Mouse (Mus musculus) intestine, embryonic 16.5 days (tissue): Measurements from ENCODE around the gene Ifih1. TPM values are rescaled to one million over a fixed set of nuclear protein-coding genes. Genes with fewer than 3 reads are reported as not detected.
A peak's percentile ranks its signal among the peaks of the same experiment; 100 is the strongest.

Source experiments
- ATAC-seq: fragments of 200-750 bp; cut with Nextera tagmentation; 2 replicates; pipeline ENCODE4 v1.8.0; 2017; ENCODE audit warnings: moderate TSS enrichment, moderate library complexity
- H3K27ac ChIP-seq: fragments of 300-500 bp; sonication (generic); 2 replicates; pipeline ENCODE4 v1.5.1; 2014; ENCODE audit warnings: mild to moderate bottlenecking, low read length
- H3K27me3 ChIP-seq: fragments of 300-500 bp; sonication (generic); replicated peaks from 2 replicates; pipeline ENCODE4 v1.6.1; 2014; ENCODE audit warnings: low read length, control low read depth, mixed read lengths; ENCODE audit not compliant: control insufficient read depth, insufficient read depth
- H3K36me3 ChIP-seq: fragments of 300-500 bp; sonication (generic); 2 replicates; pipeline ENCODE4 v1.6.1; 2014; ENCODE audit warnings: low read length, control low read depth; ENCODE audit not compliant: control insufficient read depth, insufficient read depth
- H3K4me1 ChIP-seq: fragments of 300-500 bp; sonication (generic); 2 replicates; pipeline ENCODE4 v1.6.1; 2014; ENCODE audit warnings: low read length, control low read depth, mixed read lengths; ENCODE audit not compliant: control insufficient read depth, insufficient read depth
- H3K4me2 ChIP-seq: fragments of 300-500 bp; sonication (generic); 2 replicates; pipeline ENCODE4 v1.6.1; 2014; ENCODE audit warnings: low read depth, low read length, control low read depth
- H3K4me3 ChIP-seq: fragments of 300-500 bp; sonication (generic); 2 replicates; pipeline ENCODE4 v1.5.1; 2014; ENCODE audit warnings: mild to moderate bottlenecking, low read length
- H3K9ac ChIP-seq: fragments of 300-500 bp; sonication (generic); 2 replicates; pipeline ENCODE4 v1.6.1; 2014; ENCODE audit warnings: low read depth, low read length
- H3K9me3 ChIP-seq: fragments of 300-500 bp; sonication (generic); 2 replicates; pipeline ENCODE4 v1.6.1; 2016; ENCODE audit warnings: low read length, control low read depth; ENCODE audit not compliant: control insufficient read depth
- WGBS: fragments of 180-500 bp; shearing (Covaris S2); extraction: QIAGEN DNeasy Blood & Tissue Kit; methylation state at CpG from one replicate; pipeline ENCODE4 v1.1.7; 2014; 5-methylcytosine and 5-hydroxymethylcytosine counted together
- polyA plus RNA-seq: library from polyadenylated mRNA; unstranded; fragments of >200 nt; fragmentation: Nextera tagmentation; extraction: Ambion mirVana; gene quantifications from 2 replicates; pipeline ENCODE4 v1.2.1, GENCODE M21; 2015

Gene Ifih1
- 6.0 and 6.4 TPM in 2 replicates for polyA plus RNA-seq

- Histone ChIP-seq H3K4me2 (peak within 1 kb of the TSS; percentile 71), H3K4me3 (peak within 1 kb of the TSS; percentile 73), H3K27me3 (no peaks in the 10 kb centered on the region), H3K27ac (peak within 1 kb of the TSS; percentile 86), H3K9me3 (no peaks in the 10 kb centered on the region), H3K36me3 (no peaks in the 10 kb centered on the region), H3K9ac (peak within 1 kb of the TSS; percentile 76), H3K4me1 (peaks cover 9% of the 10 kb centered on the region)
- under 1% methylated on average over 30 of the region's 30 CpGs for WGBS
- peak; percentile 96 for ATAC-seq
Observed at GRCm38 (mm10) chr2:62646014-62646645, at the start of gene Ifih1. Ifih1 (minus strand) TSS chr2:62646255.

GRCm38 (mm10) chr2:62685934-62686333, 39.9 kb upstream of the Ifih1 start:
- no peak for ATAC-seq
- Histone ChIP-seq H3K4me1 (no peaks in the 10 kb centered on the region), H3K4me3 (no peak overlapping the region), H3K4me2 (no peak overlapping the region), H3K27me3 (no peaks in the 10 kb centered on the region), H3K9ac (no peak overlapping the region), H3K27ac (no peak overlapping the region), H3K9me3 (no peaks in the 10 kb centered on the region), H3K36me3 (no peaks in the 10 kb centered on the region)
- WGBS = 84% methylated on average over 6 of the region's 6 CpGs

GRCm38 (mm10) chr2:62684989-62685595, 39.0 kb upstream of the Ifih1 start:
- Histone ChIP-seq H3K4me3 (no peak overlapping the region), H3K4me1 (no peaks in the 10 kb centered on the region), H3K27ac (no peak overlapping the region), H3K36me3 (no peaks in the 10 kb centered on the region), H3K4me2 (no peak overlapping the region), H3K9me3 (no peaks in the 10 kb centered on the region), H3K9ac (no peak overlapping the region), H3K27me3 (no peaks in the 10 kb centered on the region)
- 56% methylated on average over 3 of the region's 3 CpGs for WGBS
- no peak for ATAC-seq

GRCm38 (mm10) chr2:62681667-62682066, 35.6 kb upstream of the Ifih1 start:
- WGBS = 89% methylated on average over 8 of the region's 8 CpGs

GRCm38 (mm10) chr2:62672788-62673187, 26.7 kb upstream of the Ifih1 start:
- ATAC-seq = no peak
- Histone ChIP-seq H3K4me3 (no peak overlapping the region), H3K36me3 (peaks cover 2% of the 10 kb centered on the region; the same call in 1 of the 2 replicates), H3K27me3 (no peaks in the 10 kb centered on the region), H3K27ac (no peak overlapping the region), H3K9me3 (no peaks in the 10 kb centered on the region), H3K4me1 (no peaks in the 10 kb centered on the region), H3K4me2 (no peak overlapping the region), H3K9ac (no peak overlapping the region)
- WGBS = 87% methylated on average over 5 of the region's 5 CpGs

More at GRCm38 (mm10) chr2:62681667-62682066, 35.6 kb upstream of the Ifih1 start:
- no peak overlapping the region for H3K4me2 ChIP-seq
- H3K4me1 ChIP-seq = no peaks in the 10 kb centered on the region
- no peak overlapping the region for H3K9ac ChIP-seq
- ATAC-seq = no peak
- H3K27me3 ChIP-seq = no peaks in the 10 kb centered on the region
- H3K36me3 ChIP-seq = no peaks in the 10 kb centered on the region
- no peak overlapping the region for H3K4me3 ChIP-seq
- H3K27ac ChIP-seq = no peak overlapping the region
- no peaks in the 10 kb centered on the region for H3K9me3 ChIP-seq

- ATAC-seq = no peak
- 79% methylated on average over 4 of the region's 4 CpGs for WGBS
Observed at GRCm38 (mm10) chr2:62670767-62671166, 24.7 kb upstream of the Ifih1 start.

GRCm38 (mm10) chr2:62670301-62670700, 24.2 kb upstream of the Ifih1 start:
- no peak overlapping the region for H3K9ac ChIP-seq
- WGBS = 82% methylated on average over 5 of the region's 5 CpGs
- no peaks in the 10 kb centered on the region for H3K9me3 ChIP-seq
- no peak overlapping the region for H3K27ac ChIP-seq
- no peak overlapping the region for H3K4me2 ChIP-seq
- H3K4me3 ChIP-seq = no peak overlapping the region
- ATAC-seq = no peak
- H3K27me3 ChIP-seq = no peaks in the 10 kb centered on the region
- H3K4me1 ChIP-seq = no peaks in the 10 kb centered on the region
- H3K36me3 ChIP-seq = peaks cover 2% of the 10 kb centered on the region; the same call in 1 of the 2 replicates

More at GRCm38 (mm10) chr2:62670767-62671166, 24.7 kb upstream of the Ifih1 start:
- H3K9ac ChIP-seq = no peak overlapping the region
- H3K4me2 ChIP-seq = no peak overlapping the region
- peaks cover 2% of the 10 kb centered on the region; the same call in 1 of the 2 replicates for H3K36me3 ChIP-seq
- H3K27ac ChIP-seq = no peak overlapping the region
- no peak overlapping the region for H3K4me3 ChIP-seq
- no peaks in the 10 kb centered on the region for H3K27me3 ChIP-seq
- H3K4me1 ChIP-seq = no peaks in the 10 kb centered on the region
- H3K9me3 ChIP-seq = no peaks in the 10 kb centered on the region

GRCm38 (mm10) chr2:62669848-62670247, 23.8 kb upstream of the Ifih1 start:
- H3K4me3 ChIP-seq = no peak overlapping the region
- H3K4me2 ChIP-seq = no peak overlapping the region
- no peak overlapping the region for H3K27ac ChIP-seq
- WGBS = 80% methylated on average over 3 of the region's 3 CpGs
- H3K36me3 ChIP-seq = peaks cover 2% of the 10 kb centered on the region; the same call in 1 of the 2 replicates
- ATAC-seq = no peak
- no peaks in the 10 kb centered on the region for H3K27me3 ChIP-seq
- no peaks in the 10 kb centered on the region for H3K4me1 ChIP-seq
- H3K9ac ChIP-seq = no peak overlapping the region
- H3K9me3 ChIP-seq = no peaks in the 10 kb centered on the region

- H3K9me3 ChIP-seq = no peaks in the 10 kb centered on the region
- no peaks in the 10 kb centered on the region for H3K36me3 ChIP-seq
- H3K4me1 ChIP-seq = no peaks in the 10 kb centered on the region
- no peak overlapping the region for H3K9ac ChIP-seq
- H3K4me2 ChIP-seq = no peak overlapping the region
- H3K27me3 ChIP-seq = no peaks in the 10 kb centered on the region
- no peak for ATAC-seq
- no peak overlapping the region for H3K4me3 ChIP-seq
- WGBS = 56% methylated on average over 1 of the region's 1 CpGs
- no peak overlapping the region for H3K27ac ChIP-seq
Observed at GRCm38 (mm10) chr2:62665536-62665935, 19.5 kb upstream of the Ifih1 start.
